Mouse (Mus musculus) B cell, adult 67 days (primary cell): ENCODE measurements around the gene St6galnac1. TPM values are rescaled to one million over a fixed set of nuclear protein-coding genes. Genes with fewer than 3 reads are reported as not detected.

Experiments
- total RNA-seq, 2 experiments: library from RNA; stranded (reverse); gene quantifications; 4 replicates each; pipeline ENCODE4 v1.2.4; 2023

Gene St6galnac1
- not detected for total RNA-seq

GRCm38 (mm10) chr11:116775407-116775806, at the start of gene St6galnac1:
St6galnac1 (minus strand) TSS chr11:116775507.

Other genes starting within 250 kb of the St6galnac1 start
- under 1 TPM; 0.12 TPM for gene Sphk1, start 244.6 kb downstream of the St6galnac1 start, total RNA-seq
- gene Ube2o, start 194.1 kb downstream of the St6galnac1 start, total RNA-seq = 10 to 100 TPM; 27.6 to 31.7 TPM
- not detected for gene Aanat, start 189.1 kb downstream of the St6galnac1 start, total RNA-seq
- gene Rhbdf2, start 148.5 kb downstream of the St6galnac1 start, total RNA-seq = 100 to 1,000 TPM in 1 of 2 experiments, 10 to 100 TPM in 1; 96.6 to 100 TPM
- gene Prcd, start 122.0 kb downstream of the St6galnac1 start, total RNA-seq = not detected
- not detected for gene Cygb, start 121.2 kb downstream of the St6galnac1 start, total RNA-seq
- gene Mxra7, start 52.5 kb upstream of the St6galnac1 start, total RNA-seq = not detected
- 10 to 100 TPM; 65.5 to 81.6 TPM for gene Mettl23, start 67.8 kb upstream of the St6galnac1 start, total RNA-seq
- gene Jmjd6, start 67.9 kb upstream of the St6galnac1 start, total RNA-seq = 10 to 100 TPM; 70.9 to 79.8 TPM
- gene Mfsd11, start 76.9 kb upstream of the St6galnac1 start, total RNA-seq = 10 to 100 TPM; 18.3 to 29.8 TPM
- 100 to 1,000 TPM; 377 to 380 TPM for gene Srsf2, start 77.6 kb upstream of the St6galnac1 start, total RNA-seq
- gene Mgat5b, start 143.4 kb upstream of the St6galnac1 start, total RNA-seq = not detected